Mouse (Mus musculus) left cerebral cortex, postnatal 4 days (tissue): ENCODE measurements at regions not wholly inside any gene's neighbourhood (a gene's known extent, or its start where the extent isn't known, plus 50 kb on each side); places are given as distances from the start of the nearest gene placed in this dataset.

Experiments used
- DNase-seq: peaks from one replicate; pipeline ENCODE4 v3.0.0-alpha.2; 2022
- intact Hi-C: fragments of 180-260 bp; cut with DNase I; formaldehyde crosslinking; loops from one replicate; pipeline ENCODE4 v1.15.1; 2025

GRCm38 (mm10) chr2:45169429-45170070 is 52.4 kb upstream of the Zeb2 start:
- no peak for DNase-seq
- intact Hi-C loops = no loop called here

- no peak for DNase-seq
- intact Hi-C loops = no loop called here
Observed at GRCm38 (mm10) chr2:45168606-45169005, 51.4 kb upstream of the Zeb2 start.
